Mouse (Mus musculus) embryonic facial prominence, embryonic 11.5 days (tissue): ENCODE results near the gene Efna1. TPM values are rescaled to one million over a fixed set of nuclear protein-coding genes. Genes with fewer than 3 reads are reported as not detected.

Experiments
- ATAC-seq: fragments of 200-750 bp; cut with Nextera tagmentation; replicated peaks from 2 replicates; pipeline ENCODE4 v1.8.0; 2017; ENCODE audit warnings: low read depth; ENCODE audit not compliant: insufficient number of reproducible peaks, low FRiP score, low TSS enrichment
- DNase-seq: peaks from one replicate; pipeline ENCODE4 v3.0.0-alpha.2; 2015; ENCODE audit warnings: low spot score
- H3K27ac ChIP-seq: fragments of 300-500 bp; sonication (generic); replicated peaks from 2 replicates; pipeline ENCODE4 v1.5.1; 2014; ENCODE audit warnings: mild to moderate bottlenecking, low read depth, low read length, control low read depth
- H3K27me3 ChIP-seq: fragments of 300-500 bp; sonication (generic); 2 replicates; pipeline ENCODE4 v1.6.1; 2014; ENCODE audit warnings: mild to moderate bottlenecking, low read length, moderate library complexity, mixed read lengths; ENCODE audit not compliant: control insufficient read depth, insufficient read depth
- H3K36me3 ChIP-seq: fragments of 300-500 bp; sonication (generic); replicated peaks from 2 replicates; pipeline ENCODE4 v1.6.1; 2014; ENCODE audit warnings: low read depth, mild to moderate bottlenecking, low read length, moderate library complexity, mixed read lengths; ENCODE audit not compliant: control insufficient read depth, insufficient read depth
- H3K4me1 ChIP-seq: fragments of 300-500 bp; sonication (generic); 2 replicates; pipeline ENCODE4 v1.6.1; 2014; ENCODE audit warnings: low read length, mixed read lengths; ENCODE audit not compliant: control insufficient read depth, insufficient read depth
- H3K4me2 ChIP-seq: fragments of 300-500 bp; sonication (generic); 2 replicates; pipeline ENCODE4 v1.6.1; 2014; ENCODE audit warnings: low read depth, mild to moderate bottlenecking, control low read depth, low read length, moderate library complexity
- H3K4me3 ChIP-seq: fragments of 300-500 bp; sonication (generic); 2 replicates; pipeline ENCODE4 v1.5.1; 2014; ENCODE audit warnings: low read depth, low read length, control low read depth
- H3K9ac ChIP-seq: fragments of 300-500 bp; sonication (generic); replicated peaks from 2 replicates; pipeline ENCODE4 v1.6.1; 2014; ENCODE audit warnings: mild to moderate bottlenecking, control low read depth, low read length
- H3K9me3 ChIP-seq: fragments of 300-500 bp; sonication (generic); replicated peaks from 2 replicates; pipeline ENCODE4 v1.6.1; 2016; ENCODE audit warnings: mild to moderate bottlenecking, low read length, inconsistent platforms, mixed read lengths; ENCODE audit not compliant: control insufficient read depth
- WGBS: fragments of 180-500 bp; shearing (Covaris S2); extraction: QIAGEN DNeasy Blood & Tissue Kit; methylation state at CpG from one replicate; pipeline ENCODE4 v1.1.7; 2014; 5-methylcytosine and 5-hydroxymethylcytosine counted together
- polyA plus RNA-seq: library from polyadenylated mRNA; unstranded; fragments of >200 nt; fragmentation: Nextera tagmentation; extraction: Ambion mirVana; gene quantifications from 2 replicates; pipeline ENCODE4 v1.2.1, GENCODE M21; 2014

The Efna1 gene
- polyA plus RNA-seq, 1 experiment from 2014 or later = 26.9 TPM

GRCm38 (mm10) chr3:89256177-89256576 is 24.8 kb downstream of the Efna1 start:
- Histone ChIP-seq H3K27ac (no peak overlapping the region), H3K9me3 (no peaks in the 10 kb centered on the region), H3K36me3 (no peaks in the 10 kb centered on the region), H3K27me3 (no peaks in the 10 kb centered on the region), H3K4me2 (no peak overlapping the region), H3K4me3 (no peak overlapping the region), H3K4me1 (peaks cover 4% of the 10 kb centered on the region), H3K9ac (no peak overlapping the region)
- DNase-seq (no peak), ATAC-seq (no peak)
- 78% methylated on average over 5 of the region's 5 CpGs for WGBS

- Histone ChIP-seq H3K27me3 (no peaks in the 10 kb centered on the region), H3K9me3 (no peaks in the 10 kb centered on the region), H3K4me1 (peaks cover 4% of the 10 kb centered on the region), H3K27ac (no peak overlapping the region), H3K4me3 (no peak overlapping the region), H3K9ac (no peak overlapping the region), H3K4me2 (no peak overlapping the region), H3K36me3 (no peaks in the 10 kb centered on the region)
- ATAC-seq (no peak), DNase-seq (no peak)
- 93% methylated on average over 5 of the region's 5 CpGs for WGBS
Observed at GRCm38 (mm10) chr3:89254994-89255393, 25.9 kb downstream of the Efna1 start.

GRCm38 (mm10) chr3:89251365-89251895 is 29.5 kb downstream of the Efna1 start:
- 1% methylated on average over 17 of the region's 17 CpGs for WGBS
- H3K4me3 ChIP-seq = no peak overlapping the region
- H3K9me3 ChIP-seq = no peaks in the 10 kb centered on the region
- H3K27me3 ChIP-seq = no peaks in the 10 kb centered on the region
- no peak overlapping the region for H3K27ac ChIP-seq
- ATAC-seq = peak; percentile 46; the same call in 1 of the 2 replicates
- peak; percentile 55 for DNase-seq
- peaks cover 4% of the 10 kb centered on the region for H3K4me1 ChIP-seq
- no peaks in the 10 kb centered on the region; the same call in 1 of the 2 replicates for H3K36me3 ChIP-seq
- peak overlapping the region; percentile 34 for H3K4me2 ChIP-seq
- H3K9ac ChIP-seq = peak overlapping the region; percentile 22; the same call in 1 of the 2 replicates

GRCm38 (mm10) chr3:89250435-89251040 is 30.4 kb downstream of the Efna1 start:
- WGBS = 15% methylated on average over 7 of the region's 7 CpGs
- peaks cover 4% of the 10 kb centered on the region for H3K4me1 ChIP-seq
- ATAC-seq = 0 out of 2 replicates have a peak, but pooled peaks have one; percentile 11
- no peak overlapping the region for H3K27ac ChIP-seq
- no peak overlapping the region for H3K4me2 ChIP-seq
- no peak overlapping the region for H3K9ac ChIP-seq
- no peak overlapping the region for H3K4me3 ChIP-seq
- no peaks in the 10 kb centered on the region for H3K9me3 ChIP-seq
- peak; percentile 72 for DNase-seq
- H3K27me3 ChIP-seq = no peaks in the 10 kb centered on the region
- H3K36me3 ChIP-seq = no peaks in the 10 kb centered on the region; the same call in 1 of the 2 replicates

- Histone ChIP-seq H3K9me3 (no peaks in the 10 kb centered on the region), H3K4me1 (peaks cover 10% of the 10 kb centered on the region), H3K27me3 (no peaks in the 10 kb centered on the region), H3K9ac (no peak overlapping the region), H3K36me3 (no peaks in the 10 kb centered on the region; the same call in 1 of the 2 replicates), H3K27ac (no peak overlapping the region), H3K4me2 (no peak overlapping the region), H3K4me3 (0 out of 2 replicates have a peak overlapping the region, but pooled peaks have one; percentile 76)
- 84% methylated on average over 4 of the region's 4 CpGs for WGBS
- ATAC-seq (no peak), DNase-seq (no peak)
Observed at GRCm38 (mm10) chr3:89247466-89247865, 33.5 kb downstream of the Efna1 start.

- peak; percentile 94 for DNase-seq
- Histone ChIP-seq H3K27me3 (no peaks in the 10 kb centered on the region), H3K27ac (no peak within 1 kb of the TSS; the same call in 1 of the 2 replicates), H3K4me3 (peak within 1 kb of the TSS; percentile 76), H3K36me3 (no peaks in the 10 kb centered on the region; the same call in 1 of the 2 replicates), H3K4me2 (peak within 1 kb of the TSS; percentile 75), H3K4me1 (peaks cover 9% of the 10 kb centered on the region), H3K9me3 (no peaks in the 10 kb centered on the region), H3K9ac (peak within 1 kb of the TSS; percentile 79)
- ATAC-seq = peak; percentile 50
- WGBS = under 1% methylated on average over 42 of the region's 42 CpGs
Observed at GRCm38 (mm10) chr3:89246261-89247100, 34.5 kb downstream of the Efna1 start, which contains the start of gene Trim46. Trim46 (minus strand) TSS chr3:89246309.

- 5% methylated on average over 20 of the region's 20 CpGs for WGBS
- peak within 1 kb of the TSS; percentile 76 for H3K4me3 ChIP-seq
- no peak within 1 kb of the TSS; the same call in 1 of the 2 replicates for H3K27ac ChIP-seq
- H3K9ac ChIP-seq = peak within 1 kb of the TSS; percentile 79
- no peaks in the 10 kb centered on the region for H3K27me3 ChIP-seq
- DNase-seq (peak; percentile 54), ATAC-seq (peak; percentile 29; the same call in 1 of the 2 replicates)
- H3K4me1 ChIP-seq = peaks cover 6% of the 10 kb centered on the region
- H3K4me2 ChIP-seq = peak within 1 kb of the TSS; percentile 75
- no peaks in the 10 kb centered on the region; the same call in 1 of the 2 replicates for H3K36me3 ChIP-seq
- no peaks in the 10 kb centered on the region for H3K9me3 ChIP-seq
Observed at GRCm38 (mm10) chr3:89245688-89246171, 35.2 kb downstream of the Efna1 start, which contains the start of gene Krtcap2. Krtcap2 (plus strand) TSS chr3:89245966.
